19 mouse cellular contexts compared by ENCODE assay signal in genomic region chr17:61960837-61961236, GRCm38 (mm10).
DNase-seq lines count a peak whose midpoint lies in the region; ATAC-seq and TF ChIP-seq lines count a peak whose summit lies in the region.
"Had no signal": no experiment of that assay in that cellular context is flagged by ENCODE, and none has a peak within 500 bp of the region (broad histone marks: within the 10 kb centered on the region; RNA-seq: fewer than 3 reads in every experiment).

No protein-coding gene starts in this region.

- H3K4me2 ChIP-seq in forebrain, embryonic 14.5 days (ENCODE audit: low read length): no peak overlapping the region
- H3K4me2 ChIP-seq in forebrain, embryonic 12.5 days: no peak overlapping the region
- H3K4me2 ChIP-seq in liver, embryonic 14.5 days (ENCODE audit: low read depth): no peak overlapping the region
- H3K4me2 ChIP-seq in liver, embryonic 12.5 days: no peak overlapping the region
- no peak overlapping the region for H3K4me2 ChIP-seq in liver, embryonic 16.5 days (ENCODE audit: low read depth, low read length)
- H3K4me2 ChIP-seq: forebrain, embryonic 13.5 days; neural tube, embryonic 13.5 days had no signal

- no peaks in the 10 kb centered on the region for H3K27me3 ChIP-seq in forebrain, embryonic 14.5 days (replicated peaks; ENCODE audit: control insufficient read depth, insufficient read depth, low read length)
- H3K27me3 ChIP-seq in forebrain, embryonic 12.5 days: no peaks in the 10 kb centered on the region
- H3K27me3 ChIP-seq in liver, embryonic 14.5 days (ENCODE audit: control insufficient read depth, insufficient read depth, low read length): no peaks in the 10 kb centered on the region
- H3K27me3 ChIP-seq in liver, embryonic 12.5 days (replicated peaks): no peaks in the 10 kb centered on the region
- no peaks in the 10 kb centered on the region for H3K27me3 ChIP-seq in liver, embryonic 16.5 days (ENCODE audit: control insufficient read depth, insufficient read depth, low read depth, low read length)
- H3K27me3 ChIP-seq: forebrain, embryonic 13.5 days; neural tube, embryonic 13.5 days had no signal

- no peaks in the 10 kb centered on the region for H3K9me3 ChIP-seq in forebrain, embryonic 14.5 days (replicated peaks; ENCODE audit: control insufficient read depth, low read length)
- no peaks in the 10 kb centered on the region for H3K9me3 ChIP-seq in forebrain, embryonic 12.5 days
- H3K9me3 ChIP-seq in liver, embryonic 14.5 days (ENCODE audit: control insufficient read depth, low read length): no peaks in the 10 kb centered on the region
- no peaks in the 10 kb centered on the region for H3K9me3 ChIP-seq in liver, embryonic 12.5 days (replicated peaks)
- no peaks in the 10 kb centered on the region for H3K9me3 ChIP-seq in liver, embryonic 16.5 days (replicated peaks; ENCODE audit: control insufficient read depth, low read length)
- H3K9me3 ChIP-seq: forebrain, embryonic 13.5 days; neural tube, embryonic 13.5 days had no signal

- no peak for ATAC-seq in forebrain, embryonic 14.5 days
- no peak for ATAC-seq in forebrain, embryonic 12.5 days (ENCODE audit: low FRiP score)
- no peak for ATAC-seq in liver, embryonic 14.5 days (ENCODE audit: insufficient read depth)
- no peak for ATAC-seq in liver, embryonic 12.5 days
- 0 out of 2 replicates have a peak, but pooled peaks have one; percentile 53 for ATAC-seq in liver, embryonic 16.5 days (ENCODE audit: low read depth)
- ATAC-seq: CD4-positive, CD25-positive, alpha-beta regulatory T cell, adult 4 months; forebrain, embryonic 13.5 days had no signal

- H3K4me1 ChIP-seq in forebrain, embryonic 14.5 days (ENCODE audit: control insufficient read depth, insufficient read depth, low read length): no peaks in the 10 kb centered on the region
- no peaks in the 10 kb centered on the region for H3K4me1 ChIP-seq in forebrain, embryonic 12.5 days
- H3K4me1 ChIP-seq in liver, embryonic 14.5 days (replicated peaks; ENCODE audit: control insufficient read depth in 2 of 2, insufficient read depth in 2 of 2, low read length in 1 of 2): 0 out of 4 replicates have a peak, but pooled peaks cover 0 to 2% of the 10 kb centered on the region in 2 experiments
- H3K4me1 ChIP-seq in liver, embryonic 12.5 days: 0 out of 2 replicates have a peak, but pooled peaks cover 5% of the 10 kb centered on the region
- H3K4me1 ChIP-seq in liver, embryonic 16.5 days (ENCODE audit: control insufficient read depth, low read depth, low read length): no peaks in the 10 kb centered on the region
- H3K4me1 ChIP-seq: neural tube, embryonic 13.5 days had no signal

- no peaks in the 10 kb centered on the region for H3K36me3 ChIP-seq in forebrain, embryonic 14.5 days (ENCODE audit: control insufficient read depth, insufficient read depth, low read length)
- H3K36me3 ChIP-seq in forebrain, embryonic 12.5 days (replicated peaks): no peaks in the 10 kb centered on the region
- H3K36me3 ChIP-seq in liver, embryonic 14.5 days (replicated peaks; ENCODE audit: control insufficient read depth, insufficient read depth, low read depth): no peaks in the 10 kb centered on the region
- no peaks in the 10 kb centered on the region for H3K36me3 ChIP-seq in liver, embryonic 12.5 days
- no peaks in the 10 kb centered on the region for H3K36me3 ChIP-seq in liver, embryonic 16.5 days (ENCODE audit: control insufficient read depth, insufficient read depth)
- H3K36me3 ChIP-seq: neural tube, embryonic 13.5 days had no signal

- H3K4me3 ChIP-seq in forebrain, embryonic 14.5 days (ENCODE audit: low read depth, low read length): no peak overlapping the region
- no peak overlapping the region for H3K4me3 ChIP-seq in forebrain, embryonic 12.5 days (replicated peaks)
- no peak overlapping the region for H3K4me3 ChIP-seq in liver, embryonic 14.5 days (ENCODE audit: insufficient read depth in 1 of 2, low read depth in 2 of 2, low read length in 2 of 2)
- H3K4me3 ChIP-seq in liver, embryonic 12.5 days: no peak overlapping the region
- H3K4me3 ChIP-seq in liver, embryonic 16.5 days (ENCODE audit: low read depth, low read length): no peak overlapping the region
- H3K4me3 ChIP-seq: forebrain, embryonic 13.5 days; left cerebral cortex, adult 2 months; neural tube, embryonic 13.5 days had no signal

- DNase-seq in forebrain, embryonic 14.5 days (ENCODE audit: low spot score): peak; percentile 56
- DNase-seq in liver, embryonic 14.5 days (ENCODE audit: low read depth in 3 of 3, low spot score in 3 of 3): peak in 2 of 3 experiments; percentile 2 to 7
- peak; percentile 63 for DNase-seq in MEL-GATA-1-ER (ENCODE audit: extremely low read depth, low read depth)
- no peak for DNase-seq in embryo, embryonic 9.5 days (ENCODE audit: extremely low spot score)
- no peak for DNase-seq in ovary, adult 18-20 months (ENCODE audit: low spot score)
- DNase-seq: adrenal gland, postnatal 14 days; embryo, embryonic 11 days; heart, postnatal 36 days; kidney, adult 8-10 months; lung, adult 18-20 months; spleen, adult 18-20 months; thymus, adult 18-20 months had no signal

- whole genome bisulfite sequencing in forebrain, embryonic 14.5 days: 41% methylated on average over 5 of the region's 5 CpGs
- WGBS in forebrain, embryonic 12.5 days: 52% methylated on average over 5 of the region's 5 CpGs
- 40% methylated on average over 5 of the region's 5 CpGs for WGBS in liver, embryonic 14.5 days (ENCODE audit: insufficient replicate concordance)
- 39% methylated on average over 5 of the region's 5 CpGs for WGBS in liver, embryonic 12.5 days (ENCODE audit: insufficient replicate concordance)
- WGBS in liver, embryonic 16.5 days (ENCODE audit: insufficient replicate concordance): 30% methylated on average over 5 of the region's 5 CpGs

- H3K9ac ChIP-seq in forebrain, embryonic 14.5 days (ENCODE audit: low read length): no peak overlapping the region
- H3K9ac ChIP-seq in forebrain, embryonic 12.5 days: no peak overlapping the region
- H3K9ac ChIP-seq in liver, embryonic 14.5 days (replicated peaks): no peak overlapping the region
- H3K9ac ChIP-seq in liver, embryonic 12.5 days: no peak overlapping the region
- H3K9ac ChIP-seq in liver, embryonic 16.5 days (ENCODE audit: low read depth, low read length): no peak overlapping the region
- H3K9ac ChIP-seq: forebrain, embryonic 13.5 days; neural tube, embryonic 13.5 days had no signal

- TF ChIP-seq CTCF in liver, embryonic 14.5 days (IDR thresholded peaks at IDR 0.05; ENCODE audit: low read depth): no peak

- H3K27ac ChIP-seq in forebrain, embryonic 14.5 days (ENCODE audit: low read depth, low read length): no peak overlapping the region
- H3K27ac ChIP-seq in forebrain, embryonic 12.5 days: no peak overlapping the region
- no peak overlapping the region for H3K27ac ChIP-seq in liver, embryonic 14.5 days
- no peak overlapping the region for H3K27ac ChIP-seq in liver, embryonic 12.5 days
- no peak overlapping the region for H3K27ac ChIP-seq in liver, embryonic 16.5 days (ENCODE audit: low read length)
- H3K27ac ChIP-seq: forebrain, embryonic 13.5 days; left cerebral cortex, adult 2 months; neural tube, embryonic 13.5 days had no signal

- TF ChIP-seq EP300 in liver, embryonic 14.5 days (IDR thresholded peaks at IDR 0.05; ENCODE audit: low read depth): no peak

Comparison
In these comparisons a context has a peak if more than half of its experiments do, and no peak if none do; other contexts are left out.
1. DNase-seq: peak in forebrain, embryonic 14.5 days (single experiment), liver, embryonic 14.5 days (2 of 3) and MEL-GATA-1-ER (single experiment); none in embryo, embryonic 9.5 days (single experiment) and ovary, adult 18-20 months (single experiment).